Mouse (Mus musculus) right cerebral cortex, adult 18-20 months (tissue): Measurements from ENCODE around the gene Rabl3.

Experiments used
- DNase-seq: peaks from one replicate; pipeline ENCODE4 v3.0.0; 2022; ENCODE audit warnings: mixed read lengths

Gene Rabl3

GRCm38 (mm10) chr16:37599326-37599725, 59.6 kb downstream of the Rabl3 start:
- no peak for DNase-seq

DNA sequence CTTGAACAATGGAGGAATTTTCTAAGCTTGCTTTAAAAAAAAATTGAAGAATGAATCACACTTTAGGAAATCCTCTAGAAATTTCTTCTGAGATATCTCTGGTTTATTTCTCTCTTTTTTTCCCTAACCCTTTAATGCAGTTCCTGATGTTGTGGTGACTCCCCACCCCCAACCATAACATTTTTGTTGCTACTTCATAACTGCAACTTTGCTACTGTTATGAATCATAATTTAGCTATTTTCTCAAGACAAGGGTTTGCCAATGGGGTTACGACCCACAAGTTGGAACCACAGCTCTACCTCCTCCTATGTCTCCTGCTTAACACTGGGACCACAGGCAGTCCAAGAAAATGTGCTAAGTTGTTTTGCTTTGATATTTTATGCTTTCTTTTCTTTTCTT, 63.7 kb downstream of the Rabl3 start:
- no peak for DNase-seq

DNA sequence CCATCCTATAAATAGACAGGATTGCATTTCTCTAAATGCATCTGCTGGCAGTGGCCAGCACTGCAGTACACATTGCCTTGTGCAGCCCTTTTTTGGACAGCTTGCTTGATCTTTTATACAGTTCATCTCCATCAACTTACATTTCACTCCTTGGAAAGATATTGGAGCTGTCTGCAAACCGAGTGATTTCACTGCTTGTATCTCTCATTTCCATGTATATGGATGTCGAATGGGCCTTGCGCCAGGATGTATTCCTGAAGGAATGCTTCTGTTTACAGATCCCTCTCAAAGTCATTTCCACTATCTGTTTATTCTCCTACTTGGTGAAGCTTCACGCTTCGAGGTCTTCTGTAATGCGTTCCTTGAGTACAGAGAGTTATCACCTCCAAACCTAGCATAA, 64.6 kb downstream of the Rabl3 start:
- no peak for DNase-seq

DNA sequence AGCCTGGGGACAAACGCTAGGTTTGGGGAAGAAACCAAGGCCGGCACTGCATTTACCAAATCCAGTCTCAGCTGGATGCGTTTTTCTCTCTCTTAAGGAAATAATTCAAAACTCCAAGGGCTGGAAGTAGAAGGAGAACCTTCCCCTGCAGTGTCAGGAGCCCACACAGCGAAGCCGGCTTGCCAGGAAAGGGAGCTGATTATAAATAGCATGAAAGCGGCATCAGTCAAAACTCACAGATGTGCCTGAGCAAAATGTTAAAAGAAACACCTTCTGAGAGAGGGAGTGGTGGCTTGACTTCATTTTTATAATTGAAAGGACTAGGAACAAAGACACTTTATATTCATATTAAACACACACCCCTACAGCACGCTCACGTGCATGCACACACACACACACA, 70.6 kb downstream of the Rabl3 start:
- DNase-seq, result peak; percentile 80

DNA sequence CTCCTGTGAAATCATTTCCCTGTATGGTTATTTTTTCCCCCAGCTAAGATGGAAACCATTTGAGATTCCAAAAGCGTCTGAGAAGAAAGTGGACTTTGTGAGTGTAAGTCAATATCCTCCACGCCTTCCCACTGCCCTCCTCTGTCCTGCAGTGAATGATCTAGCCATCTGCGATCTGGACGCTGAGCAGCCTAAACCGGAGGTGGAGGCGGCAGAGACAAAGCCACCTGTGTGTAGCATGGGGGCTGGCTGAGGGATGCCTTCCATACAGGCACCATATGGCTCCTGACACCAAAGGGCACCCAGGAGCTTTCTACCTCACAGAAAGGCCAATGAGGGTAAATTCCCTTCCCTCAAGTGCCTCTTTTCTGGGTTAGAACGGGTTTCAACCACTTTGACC, 71.4 kb downstream of the Rabl3 start:
- DNase-seq, result no peak

DNA sequence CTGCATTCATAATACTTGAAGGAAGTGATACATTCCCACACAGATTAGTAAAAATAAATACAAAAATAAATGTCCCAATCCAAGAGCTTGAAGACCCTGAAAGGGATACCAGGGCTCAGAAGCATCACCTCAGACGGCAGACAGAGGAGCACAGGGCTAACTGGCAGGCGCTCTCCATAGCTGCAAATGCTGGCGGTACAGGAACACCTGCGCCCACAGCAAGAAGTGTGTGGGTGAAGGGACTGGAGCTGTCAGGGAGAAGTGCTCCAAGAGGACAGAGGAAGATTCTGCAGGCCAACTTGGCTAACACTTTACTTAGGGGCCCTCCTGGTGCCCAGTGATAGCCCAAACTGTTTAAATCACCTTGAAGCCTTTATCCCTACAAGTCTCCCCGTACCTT, 72.3 kb downstream of the Rabl3 start:
- peak; percentile 65 for DNase-seq

GRCm38 (mm10) chr16:37614540-37614939, 74.9 kb downstream of the Rabl3 start:
- DNase-seq, result no peak

DNA sequence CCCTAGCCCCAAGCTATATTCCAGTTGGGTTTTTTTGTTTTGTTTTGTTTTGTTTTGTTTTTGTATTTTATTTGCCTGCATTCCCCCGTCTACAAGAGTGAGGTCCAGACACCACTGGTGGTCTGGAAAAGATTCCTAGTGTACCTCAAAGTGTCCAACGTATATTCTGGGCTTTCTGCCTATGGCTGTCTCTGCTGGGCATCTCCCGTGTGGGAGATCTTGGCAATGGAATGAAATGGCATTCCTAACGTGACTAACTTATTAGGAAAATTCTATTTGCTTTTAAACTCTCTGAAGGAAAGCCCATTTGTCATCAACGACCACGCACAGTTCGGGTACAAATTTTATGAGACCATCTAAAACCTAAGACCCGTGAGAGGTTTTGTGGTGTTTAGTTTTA, 75.7 kb downstream of the Rabl3 start:
- DNase-seq, result no peak

- DNase-seq, result no peak
Measured at GRCm38 (mm10) chr16:37616104-37616503, 76.4 kb downstream of the Rabl3 start.

DNA sequence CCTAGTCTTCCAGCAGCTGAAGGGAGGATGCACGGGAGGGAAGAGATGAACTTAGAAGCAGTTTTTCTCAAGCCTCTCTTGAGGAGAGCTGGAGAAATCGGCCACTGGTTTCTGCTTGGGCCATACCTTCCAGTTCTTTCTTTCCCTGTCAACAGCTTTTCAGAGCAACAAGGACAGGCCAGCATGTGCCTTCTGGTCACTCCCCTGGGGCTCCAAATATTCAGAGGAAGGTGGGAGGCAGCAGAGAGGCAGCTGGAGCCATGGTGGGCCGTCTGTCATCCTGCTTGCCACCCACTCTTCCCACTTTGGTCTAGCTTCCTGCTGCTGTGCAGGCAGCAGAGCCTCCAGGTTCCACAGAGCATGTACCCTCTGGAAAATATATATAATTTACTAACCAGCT, 78.0 kb downstream of the Rabl3 start:
- DNase-seq, result peak; percentile 84
